Mouse (Mus musculus): ENCODE data around the gene Slc25a48.

Slc25a48 gene

GRCm38 (mm10) chr13:56509796-56510195, 71.6 kb downstream of the Slc25a48 start:
- no peak for DNase-seq (ENCODE audit: extremely low spot score)

GRCm38 (mm10) chr13:56513595-56513994, 75.4 kb downstream of the Slc25a48 start:
- DNase-seq (ENCODE audit: extremely low spot score) = no peak

DNA sequence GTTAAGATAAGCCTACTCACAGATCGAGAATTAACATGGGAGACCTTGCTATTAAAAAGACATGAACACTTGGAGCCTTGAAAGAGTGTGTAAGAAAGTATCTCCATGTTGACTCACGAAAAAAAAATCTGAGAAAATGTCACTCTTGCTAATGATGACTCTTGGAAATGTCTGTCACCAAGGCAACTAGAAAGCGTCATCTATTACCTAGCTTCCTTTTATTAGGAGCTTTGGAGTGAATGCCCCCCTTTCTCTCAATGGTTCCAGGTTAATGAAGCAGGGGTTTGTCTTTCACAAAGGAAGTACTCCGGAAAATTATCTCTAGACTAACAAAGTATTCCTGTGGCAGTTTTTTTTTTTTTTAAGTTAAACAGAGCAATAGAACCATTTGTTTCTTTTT, 78.2 kb downstream of the Slc25a48 start:
- DNase-seq (ENCODE audit: extremely low spot score) = no peak

DNA sequence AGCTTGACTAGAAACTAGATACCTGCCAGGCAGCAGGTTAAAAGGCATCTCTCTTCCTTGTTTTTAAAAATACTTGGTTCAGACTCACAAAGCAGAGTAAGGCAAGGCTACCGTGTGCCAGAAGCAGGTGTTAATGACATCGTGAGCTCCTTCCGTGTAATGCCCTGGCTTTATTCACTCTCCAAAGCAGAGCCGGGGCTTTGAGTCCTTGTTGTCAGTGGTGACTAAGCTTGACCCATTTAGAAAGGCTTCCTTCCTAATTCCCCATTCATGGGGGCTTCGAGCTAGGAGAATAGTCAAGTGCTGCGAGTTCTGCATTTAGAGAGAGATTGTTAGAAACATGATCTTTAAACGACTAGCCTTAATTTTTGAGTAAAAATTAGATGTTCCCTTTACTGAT, 78.7 kb downstream of the Slc25a48 start:
- no peak for DNase-seq (ENCODE audit: extremely low spot score)

GRCm38 (mm10) chr13:56522081-56522820, 84.1 kb downstream of the Slc25a48 start, which contains the start of gene Fbxl21:
TSS of gene Fbxl21 (plus strand) at chr13:56522472.
- peak; percentile 97 for DNase-seq (ENCODE audit: extremely low spot score)

DNA sequence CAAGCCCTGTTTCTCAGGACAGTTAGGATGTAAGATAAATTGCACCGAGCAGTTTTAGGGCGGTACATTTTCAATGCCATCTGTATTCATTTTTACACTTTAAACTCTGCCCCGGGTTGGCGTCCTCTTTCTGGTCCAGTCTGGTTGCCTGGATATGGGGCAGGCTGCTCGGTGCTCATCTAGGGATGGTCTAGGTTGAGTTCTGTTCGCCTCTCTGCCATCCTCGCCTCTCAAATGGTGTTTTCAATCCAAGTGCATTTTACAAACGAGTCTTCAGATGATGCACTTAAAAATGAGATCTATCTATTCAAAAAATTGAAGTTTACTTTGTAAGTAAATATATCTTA, 84.6 kb downstream of the Slc25a48 start:
- DNase-seq (ENCODE audit: extremely low spot score) = no peak
